Mouse (Mus musculus) natural killer cell, adult 2 months (primary cell): ENCODE results near the gene Epsti1.
"Not testable (repeated sequence)": the region's sequence is repeated elsewhere in the genome, so short reads cannot be mapped to it uniquely, and the experiment has no call there.

Experiments used
- DNase-seq, 2 experiments: peaks; one replicate each; pipeline ENCODE4 v3.0.0; 2022; ENCODE audit warnings: low spot score in 2 of 2

The Epsti1 gene

GRCm38 (mm10) chr14:77904171-77904762 lies at the start of gene Epsti1:
Gene Epsti1 (plus strand): TSS chr14:77904239.
- peak; percentile 53 to 58 for DNase-seq

DNA sequence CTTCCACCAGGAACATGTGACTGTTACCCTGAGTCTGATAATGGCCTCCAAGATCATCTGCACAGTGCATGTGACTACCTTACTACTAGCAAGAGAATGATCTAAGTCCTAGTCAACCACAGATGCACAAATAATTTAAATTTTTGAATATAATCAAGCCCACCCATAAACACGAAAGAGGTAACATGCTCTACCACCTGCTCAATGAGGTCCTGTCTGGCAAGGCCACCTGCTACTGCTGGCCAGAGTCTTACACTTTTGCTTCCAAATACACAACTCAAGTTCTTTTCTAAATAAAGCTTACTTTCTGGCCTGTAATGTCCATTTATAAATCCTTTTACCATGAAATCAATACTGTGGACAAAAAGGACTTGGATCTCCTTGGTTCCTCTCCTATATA lies 44.1 kb upstream of the Epsti1 start:
- DNase-seq, result no peak

- peak; percentile 35 to 67 for DNase-seq
These were observed 43.0 kb upstream of the Epsti1 start for GRCm38 (mm10) chr14:77860841-77861560.

- no peak for DNase-seq
These were observed 40.0 kb upstream of the Epsti1 start for GRCm38 (mm10) chr14:77864051-77864450.

GRCm38 (mm10) chr14:77864510-77864909 lies 39.5 kb upstream of the Epsti1 start:
- no peak for DNase-seq

DNA sequence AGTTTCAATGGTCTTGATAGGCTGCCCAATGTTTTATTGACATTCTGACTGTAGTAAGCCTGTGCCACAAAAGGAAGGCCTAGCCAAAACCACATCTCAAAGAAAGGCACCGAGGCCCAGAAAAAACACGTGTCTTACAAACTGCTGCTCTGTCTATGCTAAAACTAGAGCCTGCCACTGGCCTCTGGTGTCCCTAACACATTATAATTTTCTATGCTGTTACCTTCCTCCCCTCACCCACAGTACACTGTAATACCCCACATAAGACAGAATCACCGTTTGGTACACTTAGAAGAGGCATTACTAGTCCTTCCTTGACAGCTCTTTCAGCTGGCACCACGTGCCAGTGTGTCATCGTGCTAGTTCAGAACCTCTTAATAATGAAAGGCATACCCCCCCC lies 36.4 kb upstream of the Epsti1 start:
- DNase-seq, result no peak

GRCm38 (mm10) chr14:77870926-77871325 lies 33.1 kb upstream of the Epsti1 start:
- peak; percentile 43 to 47 for DNase-seq

DNA sequence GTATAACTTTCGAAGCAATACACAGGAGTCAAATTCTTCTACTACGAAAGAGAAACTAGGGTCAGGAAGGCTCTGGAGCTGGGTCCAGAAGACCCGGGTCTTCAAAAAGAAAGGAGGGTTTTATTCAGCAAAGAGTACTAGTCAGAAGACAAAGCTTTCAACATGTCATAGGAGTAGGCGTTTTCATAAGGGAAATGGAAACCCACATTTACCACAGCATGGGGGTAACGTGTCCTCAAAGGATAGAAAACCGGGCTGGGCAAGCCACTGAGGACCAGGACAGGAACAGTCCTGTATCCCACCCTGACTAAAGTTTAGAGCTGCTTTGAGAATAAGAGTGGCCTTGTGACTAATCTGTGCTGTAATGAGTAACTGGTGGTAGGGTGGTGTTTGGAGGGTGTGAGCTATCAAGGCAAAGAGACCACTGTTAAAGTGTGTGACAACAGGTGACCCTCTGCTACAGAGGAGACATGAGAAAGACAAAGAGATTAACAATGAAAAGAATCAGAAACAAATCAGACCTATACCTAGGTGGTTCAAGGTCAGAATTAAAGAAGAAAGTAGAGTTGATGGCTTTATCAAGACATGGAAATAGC lies 32.6 kb upstream of the Epsti1 start:
- peak; percentile 12 to 30 for DNase-seq

GRCm38 (mm10) chr14:77874304-77875241 lies 29.5 kb upstream of the Epsti1 start, which contains the start of gene Dnajc15:
Gene Dnajc15 (minus strand): TSS chr14:77875125.
- peak; percentile 75 to 83 for DNase-seq

GRCm38 (mm10) chr14:77876199-77876598 lies 27.8 kb upstream of the Epsti1 start:
- no peak for DNase-seq

DNA sequence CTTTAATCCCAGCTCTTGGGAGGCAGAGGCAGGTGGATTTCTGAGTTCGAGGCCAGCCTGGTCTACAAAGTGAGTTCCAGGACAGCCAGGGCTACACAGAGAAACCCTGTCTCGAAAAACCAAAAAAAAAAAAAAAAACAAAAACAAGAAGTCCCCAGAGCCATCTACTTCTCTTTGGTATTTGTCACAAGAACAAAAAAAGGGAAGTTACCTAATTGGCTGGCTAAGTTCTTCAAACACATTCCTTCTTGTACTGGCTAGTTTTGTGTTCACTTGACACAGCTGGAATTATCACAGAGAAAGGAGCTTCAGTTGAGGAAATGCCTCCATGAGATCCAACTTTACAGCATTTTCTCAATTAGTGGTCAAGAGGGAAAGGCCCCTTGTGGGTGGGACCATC lies 26.2 kb upstream of the Epsti1 start:
- not testable (repeated sequence) for DNase-seq

DNA sequence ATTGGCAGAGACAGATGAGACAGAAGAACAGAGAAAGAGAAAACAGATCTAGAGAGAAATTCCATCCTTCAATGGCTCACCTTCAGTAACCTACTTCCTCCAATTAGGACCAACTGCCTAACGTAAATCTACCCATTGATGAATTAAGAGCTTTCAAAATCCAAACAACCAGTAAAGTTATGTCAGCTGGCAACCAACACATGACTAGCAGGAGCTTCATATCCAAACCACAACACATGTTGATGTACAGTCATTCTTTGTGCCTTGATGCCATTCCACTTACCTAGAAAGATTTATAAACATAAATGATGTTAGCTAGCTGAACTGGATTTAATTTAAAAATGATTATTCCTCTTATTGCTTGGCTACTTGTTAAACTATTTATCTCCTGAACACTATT lies 22.0 kb upstream of the Epsti1 start:
- no peak for DNase-seq

GRCm38 (mm10) chr14:77882669-77883068 lies 21.4 kb upstream of the Epsti1 start:
- DNase-seq, result no peak

DNA sequence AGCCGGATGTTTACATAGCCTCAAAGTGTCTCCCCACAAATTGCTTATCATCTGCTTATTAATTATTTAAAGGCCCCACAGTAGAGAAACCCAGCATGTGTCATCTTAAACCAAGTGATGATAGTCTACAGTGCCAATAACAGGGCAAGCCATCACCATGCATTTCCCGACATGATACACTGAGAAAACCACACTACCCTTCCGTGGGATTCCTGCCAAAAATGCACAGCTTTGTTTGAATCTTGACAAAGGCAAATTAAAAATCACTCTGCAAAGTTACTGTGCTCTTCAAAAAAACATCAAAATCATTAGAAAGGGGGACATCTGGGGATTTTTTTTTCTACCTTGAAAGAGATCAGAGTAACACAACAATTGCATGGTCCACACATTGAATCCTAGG lies 17.7 kb upstream of the Epsti1 start:
- no peak for DNase-seq

DNA sequence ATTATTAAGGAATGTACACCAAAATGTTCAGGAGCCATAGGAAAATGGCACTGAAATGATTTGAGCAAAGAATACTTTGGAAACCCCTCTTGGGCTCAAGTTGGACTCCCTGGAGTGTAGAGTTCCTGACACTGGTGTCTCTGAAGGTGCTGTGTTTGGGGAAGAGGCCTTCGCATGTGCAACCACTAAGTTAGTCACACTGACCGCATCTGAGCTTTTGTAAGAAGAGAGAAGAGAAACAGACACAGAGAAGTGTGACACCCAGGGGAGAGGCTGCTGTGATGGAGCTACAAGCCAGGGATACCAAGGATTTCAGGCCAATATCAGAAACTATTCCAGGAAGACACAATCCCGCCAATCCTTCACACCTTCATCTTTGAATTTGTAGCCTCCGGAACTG lies 17.1 kb upstream of the Epsti1 start:
- no peak for DNase-seq

GRCm38 (mm10) chr14:77889911-77890310 lies 14.1 kb upstream of the Epsti1 start:
- DNase-seq, result no peak

- DNase-seq, result no peak
These were observed 8.1 kb upstream of the Epsti1 start for GRCm38 (mm10) chr14:77895951-77896350.

GRCm38 (mm10) chr14:77902541-77902940 lies 1.5 kb upstream of the Epsti1 start:
- no peak for DNase-seq

DNA sequence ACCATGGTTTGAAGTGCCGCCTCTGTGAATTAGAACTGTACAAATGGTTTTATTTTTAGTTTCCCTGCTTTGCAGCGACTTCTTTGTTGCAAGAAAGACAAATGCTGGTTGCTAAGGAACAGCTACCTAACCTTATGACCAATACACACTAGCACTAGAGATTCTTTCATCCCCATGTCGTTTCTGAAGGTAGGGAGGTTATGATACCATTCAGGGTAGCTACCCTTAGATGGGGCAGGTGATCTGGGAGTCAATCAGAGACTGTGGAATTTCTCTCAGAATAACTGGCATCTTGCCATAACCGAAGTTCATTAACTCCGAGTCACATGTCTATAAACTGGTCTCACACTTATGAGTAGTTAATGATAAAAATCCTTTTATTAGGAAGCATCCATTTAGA lies 1.4 kb downstream of the Epsti1 start:
- no peak for DNase-seq

- no peak for DNase-seq
These were observed 2.5 kb downstream of the Epsti1 start for GRCm38 (mm10) chr14:77906586-77906985.

DNA sequence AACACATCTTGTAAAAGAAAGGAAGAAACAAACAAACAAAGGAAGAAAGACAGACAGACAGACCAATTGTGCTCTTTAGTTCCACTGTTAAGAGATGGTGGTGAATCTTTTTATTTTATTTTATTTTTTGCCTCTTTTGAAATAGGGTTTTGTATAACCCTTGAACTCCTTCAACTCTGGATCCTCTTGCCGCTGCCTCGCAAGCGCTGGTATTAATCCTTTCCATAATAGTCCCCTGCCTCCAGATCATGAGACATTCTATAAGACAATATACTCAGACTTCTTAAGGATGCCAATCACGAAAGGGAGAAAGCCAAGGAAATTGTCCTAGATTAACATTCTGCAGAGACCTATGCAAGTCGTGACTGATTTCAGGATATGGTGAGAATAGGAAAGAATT lies 11.7 kb downstream of the Epsti1 start:
- DNase-seq, result no peak

DNA sequence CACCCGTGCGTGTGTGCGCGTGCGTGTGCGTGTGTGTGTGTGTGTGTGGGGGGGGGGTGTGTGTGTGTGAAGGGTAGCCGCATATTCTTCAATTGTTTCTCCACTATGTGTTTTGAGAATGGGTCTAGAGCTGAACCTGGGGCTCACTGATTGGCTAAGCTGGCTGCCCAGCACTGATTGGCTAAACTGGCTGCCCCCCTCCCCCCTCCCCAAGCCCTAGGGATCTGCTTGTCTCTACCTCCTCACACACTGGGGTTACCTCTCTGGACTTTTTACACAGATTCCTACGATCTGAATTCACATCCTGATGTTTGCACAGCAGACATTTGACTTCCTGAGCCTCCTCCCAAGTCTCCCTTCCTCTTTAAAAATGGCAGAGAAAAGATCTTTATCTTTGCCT lies 17.6 kb downstream of the Epsti1 start:
- DNase-seq, result no peak
